Mouse (Mus musculus): ENCODE results near the gene Nrip3. TPM values are rescaled to one million over a fixed set of nuclear protein-coding genes. Genes with fewer than 3 reads are reported as not detected.

Gene Nrip3
- total RNA-seq (2021) (1 to 10 TPM; 1.1 to 1.4 TPM), polyA plus RNA-seq (2012; rRNA removed) (0.06 and 2.3 TPM in 2 replicates)
- long read RNA-seq, partial matches to known transcripts: 0 of 2 reads
- long read RNA-seq, other reads (novel, unspliced or antisense): 0 of 2 reads

- peak; percentile 71 for DNase-seq
These were observed at the start of gene Nrip3 for GRCm38 (mm10) chr7:109781470-109782203. TSS of gene Nrip3 (minus strand) at chr7:109782025.

DNA sequence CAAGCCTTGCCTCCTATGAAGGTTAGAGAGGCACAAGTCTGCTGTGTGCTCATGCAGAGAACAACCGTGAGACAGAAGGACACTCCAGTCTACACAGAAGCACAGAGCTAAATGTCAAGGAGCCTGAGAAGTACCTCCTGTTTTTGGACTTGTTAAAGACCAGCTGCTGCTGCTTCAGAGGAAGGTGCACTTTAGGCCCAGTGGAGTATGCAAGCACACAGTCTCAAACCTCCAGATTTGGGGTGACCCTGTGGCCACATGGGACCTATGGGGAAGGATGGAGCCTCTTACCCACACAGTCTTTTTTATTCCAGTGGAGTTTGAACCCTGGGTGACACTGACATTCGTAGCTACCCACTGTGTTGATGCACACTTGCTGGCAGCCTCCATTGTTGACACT, 49.6 kb upstream of the Nrip3 start:
- DNase-seq: peak; percentile 51

DNA sequence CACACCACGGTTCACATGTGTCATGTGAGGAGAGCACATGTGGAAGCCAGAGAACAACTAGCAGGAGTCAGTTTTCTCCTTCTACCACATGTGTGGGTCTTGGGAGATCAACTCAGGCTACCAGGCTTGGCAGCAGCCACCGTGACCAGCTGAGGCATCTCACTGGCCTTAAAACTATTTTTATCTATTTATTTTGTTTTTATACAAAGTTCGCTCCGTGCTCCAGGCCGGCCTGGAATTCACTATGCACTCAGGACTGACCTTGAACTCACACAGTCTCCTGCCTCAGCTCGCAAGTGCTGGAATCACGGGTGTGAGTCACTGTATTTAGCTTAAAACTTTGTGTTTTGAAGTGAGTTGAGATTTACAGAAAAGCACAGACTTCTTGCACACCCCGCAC, 45.1 kb upstream of the Nrip3 start:
- DNase-seq: peak; percentile 72

DNA sequence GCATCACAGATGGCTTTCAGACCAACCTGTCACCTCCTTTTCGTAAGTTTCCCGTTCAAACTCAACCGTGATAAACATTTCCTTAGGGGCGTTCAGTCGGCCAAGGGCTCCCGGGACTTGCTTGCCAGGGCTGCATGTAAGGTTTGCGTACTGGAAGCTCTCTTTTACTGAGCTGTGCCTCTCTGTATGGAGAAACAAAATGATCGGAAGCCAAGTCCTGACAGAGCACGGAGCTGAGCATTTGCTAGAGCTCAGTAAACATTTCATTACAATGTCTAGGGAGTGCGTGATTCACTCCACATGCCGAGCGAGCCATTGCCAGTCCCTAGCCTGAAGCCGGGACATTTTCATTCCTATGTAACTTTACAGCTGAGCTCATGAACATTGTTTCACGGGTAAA, 43.5 kb upstream of the Nrip3 start:
- no peak for DNase-seq

DNA sequence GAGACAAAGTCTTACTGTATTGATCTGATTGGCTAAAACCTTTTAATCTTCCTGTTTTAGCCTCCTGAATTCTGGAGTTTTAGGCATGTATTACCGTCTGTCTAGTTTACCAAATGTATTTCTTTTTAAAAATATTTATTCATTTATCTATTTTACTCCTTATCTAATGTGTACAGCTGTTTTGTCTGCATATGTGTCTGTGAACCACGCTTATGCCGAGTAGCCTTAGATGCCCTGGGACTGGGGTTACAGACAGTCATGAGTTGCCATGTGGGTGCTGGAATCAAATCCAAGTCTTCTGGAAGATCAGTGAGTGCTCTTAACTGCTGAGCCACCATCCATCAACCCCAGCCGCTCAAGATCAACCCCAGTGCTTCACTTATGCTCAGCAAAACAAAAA, 36.8 kb upstream of the Nrip3 start:
- DNase-seq: no peak

DNA sequence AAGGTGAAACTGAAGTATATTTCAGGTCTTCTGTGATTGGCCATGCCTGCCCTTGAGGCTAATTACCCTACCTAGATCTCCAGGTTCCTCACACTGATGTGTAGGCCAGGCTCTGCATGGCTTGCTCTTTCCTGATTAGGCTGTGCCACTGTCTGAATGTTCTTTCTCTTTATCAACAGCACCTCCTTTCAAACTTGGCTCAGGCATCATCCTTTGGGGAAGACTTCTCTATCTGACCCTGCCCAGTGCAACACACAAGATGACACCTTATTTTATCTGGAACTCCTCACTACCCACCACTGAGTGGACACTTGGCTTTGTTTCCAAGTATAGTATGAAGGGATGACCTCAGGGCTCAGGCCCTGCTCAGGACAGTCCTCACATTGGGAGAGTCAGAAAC, 36.1 kb upstream of the Nrip3 start:
- DNase-seq: no peak

- DNase-seq: no peak
These were observed 31.7 kb upstream of the Nrip3 start for GRCm38 (mm10) chr7:109813330-109814140.

GRCm38 (mm10) chr7:109807616-109808485, 26.0 kb upstream of the Nrip3 start:
- DNase-seq: no peak

GRCm38 (mm10) chr7:109804843-109805242, 23.0 kb upstream of the Nrip3 start:
- peak; percentile 24 for DNase-seq

DNA sequence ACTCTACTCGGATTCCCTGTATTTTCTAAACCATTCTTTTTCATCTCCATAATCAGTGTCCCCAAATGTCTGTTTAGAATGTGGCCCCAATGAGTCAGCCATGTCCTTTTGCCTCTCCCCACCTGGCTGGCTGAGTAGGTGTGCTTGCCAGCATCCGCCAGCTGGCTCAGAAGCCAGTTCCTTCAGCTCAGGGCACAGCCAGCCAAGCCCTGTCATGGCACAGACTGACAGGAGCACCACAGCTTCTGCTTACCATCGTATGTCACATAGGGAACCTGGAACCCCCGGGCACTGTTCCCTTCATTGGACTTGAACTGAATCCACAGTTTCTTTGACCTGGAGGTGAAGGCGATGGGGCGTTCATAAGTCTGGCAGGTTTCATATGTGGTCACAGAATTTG, 22.5 kb upstream of the Nrip3 start:
- DNase-seq: peak; percentile 62

DNA sequence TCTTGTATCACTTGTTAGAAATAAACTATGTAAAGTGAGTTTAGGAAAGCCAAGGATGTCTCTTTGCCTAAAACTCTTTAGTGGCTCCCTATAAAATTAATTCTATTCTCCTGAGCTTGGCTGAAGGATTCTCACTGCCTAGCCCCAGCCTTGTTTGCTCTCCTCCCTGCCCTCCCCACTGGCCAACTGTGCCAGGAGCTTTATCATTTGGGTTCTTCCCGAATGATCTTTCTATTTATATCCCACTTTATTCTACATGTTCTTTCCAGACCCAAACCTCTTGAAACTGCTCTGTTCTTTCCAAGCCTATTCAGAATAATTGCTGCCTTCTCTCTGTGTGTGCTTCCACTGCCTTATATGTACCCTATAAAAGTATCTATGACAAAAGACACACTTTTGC, 21.7 kb upstream of the Nrip3 start:
- no peak for DNase-seq

DNA sequence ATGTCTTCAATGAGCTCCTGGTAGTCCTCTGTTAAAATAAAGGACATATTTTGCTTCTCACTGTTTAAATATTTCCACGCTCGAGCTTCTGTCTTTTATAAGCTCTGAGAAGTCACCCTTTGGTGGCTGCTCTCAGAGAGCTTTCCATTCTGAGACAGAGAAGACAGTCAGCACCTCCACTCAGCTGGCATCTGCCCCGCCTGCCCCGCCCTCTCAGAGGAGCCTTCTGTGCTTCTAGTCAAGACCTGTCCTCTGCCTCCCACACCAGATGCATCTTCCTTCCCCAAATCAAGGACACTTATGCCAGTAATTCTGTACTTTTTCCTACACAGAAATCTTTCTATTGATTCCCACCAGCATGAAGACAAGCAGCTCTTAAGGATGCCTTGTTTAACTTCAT, 18.8 kb upstream of the Nrip3 start:
- no peak for DNase-seq

DNA sequence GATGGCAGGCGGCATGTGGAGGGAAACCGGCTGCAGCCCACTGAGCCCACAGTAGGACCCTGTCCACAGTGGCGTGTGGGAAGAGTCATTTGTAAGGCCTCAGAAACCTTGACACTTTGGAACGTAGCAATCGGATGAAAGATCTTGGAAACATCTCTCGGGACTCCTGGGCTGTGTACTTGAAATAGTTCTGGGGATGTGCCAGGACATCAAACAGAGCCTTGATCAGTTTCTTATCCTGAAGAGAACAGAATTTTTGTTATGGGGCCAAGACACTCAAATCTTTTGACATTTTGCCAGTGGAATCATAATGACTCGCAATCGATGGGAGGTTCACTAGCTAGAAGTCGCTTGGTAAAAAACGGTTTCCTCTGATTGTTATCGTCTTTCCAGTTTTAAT, 17.3 kb upstream of the Nrip3 start:
- DNase-seq: peak; percentile 65

GRCm38 (mm10) chr7:109795564-109795963, 13.7 kb upstream of the Nrip3 start:
- DNase-seq: no peak

GRCm38 (mm10) chr7:109794556-109794955, 12.7 kb upstream of the Nrip3 start:
- DNase-seq: no peak

DNA sequence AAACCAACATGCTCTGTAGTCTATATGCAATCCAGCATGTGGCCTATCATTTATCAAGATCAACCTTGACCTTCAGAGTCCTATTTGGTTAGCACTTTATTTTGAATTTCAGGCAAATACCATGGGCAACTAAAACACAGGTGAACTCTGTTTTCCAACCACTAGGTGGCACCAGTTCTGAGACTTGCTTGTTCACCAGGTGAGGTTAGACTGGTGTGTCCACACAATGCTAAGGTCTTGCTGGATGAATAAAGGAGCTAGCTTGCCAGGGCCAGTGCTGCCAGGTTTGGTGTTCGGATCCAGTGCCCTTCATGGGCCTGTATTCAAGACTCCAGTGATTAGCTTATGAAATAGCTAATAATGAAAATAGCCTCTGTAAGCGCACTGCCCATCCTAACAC, 10.9 kb upstream of the Nrip3 start:
- DNase-seq: peak; percentile 55

GRCm38 (mm10) chr7:109790818-109791217, 9.0 kb upstream of the Nrip3 start:
- DNase-seq: no peak

- no peak for DNase-seq
These were observed 6.0 kb upstream of the Nrip3 start for GRCm38 (mm10) chr7:109787860-109788259.

DNA sequence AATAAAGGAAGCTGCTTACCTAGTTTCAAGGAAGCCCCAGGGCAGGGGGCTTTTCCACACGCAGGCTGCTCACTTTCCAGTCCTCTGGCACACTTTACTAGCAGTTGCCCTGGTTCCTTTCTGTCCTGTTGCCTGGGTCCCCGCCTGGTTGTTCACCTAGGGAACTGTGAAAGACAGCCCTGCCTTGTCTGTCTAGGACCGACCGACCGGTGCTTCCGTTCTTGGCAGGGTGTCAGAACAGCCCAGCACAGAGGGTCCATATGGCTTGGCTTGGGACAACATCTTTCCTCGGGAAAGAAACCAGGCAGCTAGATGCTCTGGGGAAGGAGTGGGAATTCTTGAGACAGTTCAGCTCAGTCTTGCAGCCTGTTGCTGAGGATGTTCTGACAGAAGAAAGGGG, 1.5 kb upstream of the Nrip3 start:
- no peak for DNase-seq

- peak; percentile 52 for DNase-seq
These were observed 747 bp downstream of the Nrip3 start for GRCm38 (mm10) chr7:109781087-109781469.

DNA sequence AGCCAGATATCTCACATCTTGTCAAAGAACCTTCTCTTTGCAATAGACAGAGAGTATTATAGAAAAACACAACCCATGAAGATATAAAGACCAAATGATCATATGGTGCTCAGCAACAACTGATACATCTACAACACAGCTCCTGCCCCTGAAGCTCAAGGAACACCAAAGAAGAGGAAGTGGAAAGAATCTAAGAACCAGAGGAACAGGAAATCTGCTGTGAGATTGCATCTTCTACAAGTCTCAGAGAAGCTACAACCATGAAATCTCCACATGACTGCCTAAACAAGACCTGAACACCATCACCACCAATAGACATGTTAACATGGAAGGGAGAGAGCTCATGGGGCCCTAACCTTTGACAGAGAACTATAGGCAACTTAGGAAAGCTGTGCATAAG, 9.6 kb downstream of the Nrip3 start:
- DNase-seq: no peak

DNA sequence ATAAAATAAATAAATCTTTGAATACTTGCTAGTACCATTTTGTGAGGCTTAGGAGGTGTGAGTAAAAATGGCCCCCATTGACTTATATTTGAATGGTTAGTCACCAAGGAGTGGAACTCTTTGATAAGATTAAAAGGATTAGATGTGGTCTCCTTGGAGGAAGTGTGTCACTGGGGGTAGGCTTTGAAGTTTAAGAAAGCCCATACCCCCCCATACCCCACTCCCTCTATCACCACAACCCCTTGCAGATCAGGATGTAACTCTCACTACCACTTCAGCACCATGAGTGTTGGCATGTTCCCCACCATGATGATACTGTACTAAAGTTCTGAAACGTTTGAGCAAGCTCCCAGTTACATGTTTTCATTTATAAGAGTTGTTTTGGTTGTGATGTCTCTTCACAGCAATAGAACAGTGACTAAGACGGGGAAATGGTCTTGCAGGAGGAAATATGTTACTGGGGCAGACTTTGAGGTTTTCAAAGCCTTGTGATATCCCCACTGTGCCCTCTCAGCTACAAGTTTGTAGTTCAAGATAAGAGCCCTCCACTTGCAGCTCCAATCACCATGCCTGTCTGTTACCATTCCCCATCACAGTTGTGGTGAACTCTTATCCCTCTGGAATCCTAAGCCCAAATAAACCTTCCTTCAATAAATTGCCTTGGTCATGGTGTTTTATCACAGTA, 13.0 kb downstream of the Nrip3 start:
- no peak for DNase-seq

Measured in adrenal gland, adult 2 months (tissue).